In the genomic region with DNA sequence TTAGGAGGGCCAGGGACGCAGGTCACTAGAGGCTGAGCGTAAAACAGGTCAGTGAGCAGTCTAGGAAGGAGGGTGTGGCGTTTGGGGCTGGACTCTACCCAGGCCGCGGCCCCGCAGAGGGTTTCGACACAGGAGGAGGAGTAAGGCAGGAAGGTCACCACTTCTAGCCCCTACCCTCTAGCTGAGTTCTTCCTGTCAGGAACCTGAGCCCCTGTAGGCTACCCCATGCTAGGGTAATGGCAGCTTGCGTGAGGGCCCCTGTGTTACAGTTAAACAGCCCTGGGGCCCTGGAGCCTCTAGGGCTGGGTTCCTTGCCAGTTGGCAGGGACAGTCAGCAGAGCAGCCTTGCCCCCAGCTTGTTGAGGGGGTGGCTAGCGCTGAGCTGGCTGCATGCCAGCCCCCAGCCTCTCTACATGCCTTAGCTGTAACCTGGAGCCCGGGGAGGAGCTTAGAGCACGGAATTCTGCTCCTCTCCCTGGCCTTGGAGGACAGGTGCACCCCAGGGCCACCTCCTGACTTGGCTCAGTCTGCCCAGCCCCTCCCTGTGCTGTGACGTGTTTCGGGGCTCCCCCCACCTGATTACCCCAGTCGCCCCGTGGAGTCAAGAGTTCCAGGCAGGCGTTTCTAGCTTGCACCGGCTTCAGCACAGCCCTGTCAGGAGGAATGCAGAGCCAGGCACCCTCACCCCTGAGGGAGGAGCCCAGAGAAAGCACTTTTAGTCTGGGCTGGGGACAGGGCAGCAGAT, we compare ENCODE assay signal across 8 mouse cellular contexts. TPM values are rescaled to one million over a fixed set of nuclear protein-coding genes. Genes with fewer than 3 reads are reported as not detected.
A peak's percentile ranks its signal among the peaks of the same experiment; 100 is the strongest.
DNase-seq lines count a peak whose midpoint lies in the region; ATAC-seq lines count a peak whose summit lies in the region.

No protein-coding gene starts in this region.

- H3K36me3 ChIP-seq in forebrain, embryonic 11.5 days (ENCODE audit: control insufficient read depth, insufficient read depth, low read length): no peaks in the 10 kb centered on the region
- peaks cover 31% of the 10 kb centered on the region for H3K36me3 ChIP-seq in hindbrain, embryonic 12.5 days

- no peak for ATAC-seq in forebrain, embryonic 11.5 days (replicated peaks; ENCODE audit: low FRiP score)
- peak; percentile 62 for ATAC-seq in hindbrain, embryonic 12.5 days (ENCODE audit: low FRiP score)

- H3K9me3 ChIP-seq in forebrain, embryonic 11.5 days (ENCODE audit: control insufficient read depth, low read length): no peaks in the 10 kb centered on the region
- H3K9me3 ChIP-seq in hindbrain, embryonic 12.5 days (replicated peaks): no peaks in the 10 kb centered on the region

- 66% methylated on average over 17 of the region's 17 CpGs for WGBS in forebrain, embryonic 11.5 days
- 61% methylated on average over 17 of the region's 17 CpGs for WGBS in hindbrain, embryonic 12.5 days

- peak; percentile 76 for DNase-seq in 416B (ENCODE audit: low read depth)
- peak; percentile 71 for DNase-seq in adrenal gland, postnatal 25 days
- no peak for DNase-seq in forebrain, embryonic 11.5 days (ENCODE audit: low spot score)
- peak; percentile 75 to 77 for DNase-seq in layer of hippocampus, postnatal 14 days (ENCODE audit: low spot score in 2 of 2)
- DNase-seq in lung, postnatal 14 days: peak; percentile 76
- peak; percentile 51 to 52 for DNase-seq in right cerebral cortex, adult 2 months (ENCODE audit: low spot score in 2 of 2)
- no peak for DNase-seq in embryo, embryonic 10 days (ENCODE audit: low spot score)

- H3K4me2 ChIP-seq in forebrain, embryonic 11.5 days (ENCODE audit: low read depth, low read length, severe bottlenecking): no peak overlapping the region
- H3K4me2 ChIP-seq in hindbrain, embryonic 12.5 days (replicated peaks): no peak overlapping the region

- 0 out of 2 replicates have a peak overlapping the region, but pooled peaks have one; percentile 3 for H3K9ac ChIP-seq in forebrain, embryonic 11.5 days (ENCODE audit: low read length)
- H3K9ac ChIP-seq in hindbrain, embryonic 12.5 days: no peak overlapping the region

- H3K4me3 ChIP-seq in forebrain, embryonic 11.5 days (ENCODE audit: low read depth, low read length): no peak overlapping the region
- H3K4me3 ChIP-seq in hindbrain, embryonic 12.5 days: no peak overlapping the region

- H3K27ac ChIP-seq in forebrain, embryonic 11.5 days (ENCODE audit: low read depth, low read length): no peak overlapping the region
- H3K27ac ChIP-seq in hindbrain, embryonic 12.5 days: peak overlapping the region; percentile 5; the same call in 1 of the 2 replicates

- no peaks in the 10 kb centered on the region; the same call in 1 of the 2 replicates for H3K4me1 ChIP-seq in forebrain, embryonic 11.5 days (replicated peaks; ENCODE audit: control insufficient read depth, insufficient read depth, low read length)
- peaks cover 55% of the 10 kb centered on the region for H3K4me1 ChIP-seq in hindbrain, embryonic 12.5 days

- H3K27me3 ChIP-seq in forebrain, embryonic 11.5 days (ENCODE audit: control insufficient read depth, insufficient read depth, low read length): no peaks in the 10 kb centered on the region
- H3K27me3 ChIP-seq in hindbrain, embryonic 12.5 days: no peaks in the 10 kb centered on the region

RNA-seq across cellular contexts. Expression of a gene that starts 15.6 kb away (rescaled TPM):
- total RNA-seq in adrenal gland, postnatal 25 days (2021): 743 and 806 TPM in 2 replicates
- 1,156 and 1,197 TPM in 2 replicates for polyA plus RNA-seq in forebrain, embryonic 11.5 days (2014; fragmentation: Nextera tagmentation; extraction: Ambion mirVana)
- 819 and 900 TPM in 2 replicates for polyA plus RNA-seq in hindbrain, embryonic 12.5 days (2016; fragmentation: Nextera tagmentation; extraction: Ambion mirVana)
- total RNA-seq in layer of hippocampus, postnatal 14 days (2021): 100 to 1,000 TPM; 347 to 378 TPM

RNA-seq across cellular contexts. Expression of a gene that starts 21.4 kb away (rescaled TPM):
- total RNA-seq in adrenal gland, postnatal 25 days (2021): 71.9 and 76.6 TPM in 2 replicates
- 54.8 and 62.4 TPM in 2 replicates for polyA plus RNA-seq in forebrain, embryonic 11.5 days (2014; fragmentation: Nextera tagmentation; extraction: Ambion mirVana)
- polyA plus RNA-seq in hindbrain, embryonic 12.5 days (2016; fragmentation: Nextera tagmentation; extraction: Ambion mirVana): 57.6 and 62.5 TPM in 2 replicates
- total RNA-seq in layer of hippocampus, postnatal 14 days (2021): 10 to 100 TPM; 69.1 to 71.5 TPM

RNA-seq across cellular contexts. Expression of a gene that starts 37.2 kb away (rescaled TPM):
- total RNA-seq in adrenal gland, postnatal 25 days (2021): 38.4 and 45.8 TPM in 2 replicates
- polyA plus RNA-seq in forebrain, embryonic 11.5 days (2014; fragmentation: Nextera tagmentation; extraction: Ambion mirVana): 11.9 and 12.3 TPM in 2 replicates
- polyA plus RNA-seq in hindbrain, embryonic 12.5 days (2016; fragmentation: Nextera tagmentation; extraction: Ambion mirVana): 34.0 and 39.2 TPM in 2 replicates
- total RNA-seq in layer of hippocampus, postnatal 14 days (2021): 10 to 100 TPM; 33.1 to 38.7 TPM

RNA-seq across cellular contexts. Expression of a gene that starts 59.2 kb away (rescaled TPM):
- 25.2 and 38.3 TPM in 2 replicates for total RNA-seq in adrenal gland, postnatal 25 days (2021)
- polyA plus RNA-seq in forebrain, embryonic 11.5 days (2014; fragmentation: Nextera tagmentation; extraction: Ambion mirVana): 20.6 and 22.0 TPM in 2 replicates
- 23.1 and 24.7 TPM in 2 replicates for polyA plus RNA-seq in hindbrain, embryonic 12.5 days (2016; fragmentation: Nextera tagmentation; extraction: Ambion mirVana)
- 10 to 100 TPM; 25.8 to 28.3 TPM for total RNA-seq in layer of hippocampus, postnatal 14 days (2021)

Comparison
In these comparisons a context has a peak if more than half of its experiments do, and no peak if none do; other contexts are left out.
1. DNase-seq: peak in 416B (single experiment), adrenal gland, postnatal 25 days (single experiment), layer of hippocampus, postnatal 14 days (2 of 2), lung, postnatal 14 days (single experiment) and right cerebral cortex, adult 2 months (2 of 2); none in forebrain, embryonic 11.5 days (single experiment) and embryo, embryonic 10 days (single experiment).